Mouse (Mus musculus) MEL (cell line): ENCODE measurements around the gene Dolpp1. TPM values are rescaled to one million over a fixed set of nuclear protein-coding genes. Genes with fewer than 3 reads are reported as not detected.
A peak's percentile ranks its signal among the peaks of the same experiment; 100 is the strongest.

Experiments
- DNase-seq: peaks from one replicate; pipeline ENCODE4 v3.0.0; 2011; ENCODE audit warnings: low read depth, low spot score
- H3K27ac ChIP-seq: 2 replicates; pipeline ENCODE4 v1.5.1; 2012; ENCODE audit warnings: low read depth, mild to moderate bottlenecking, control low read depth, low read length, moderate library complexity; ENCODE audit not compliant: control insufficient read depth
- H3K27me3 ChIP-seq, 2 experiments: fragments of 150-350 bp in 1 of 2; sonication (generic) in 1 of 2; 2 replicates each; pipeline ENCODE4 v1.6.1; 2012; ENCODE audit warnings: low read length in 2 of 2, mild to moderate bottlenecking in 2 of 2, improper control_type of control experiment in 1 of 2, moderate library complexity in 1 of 2; ENCODE audit not compliant: insufficient read depth in 2 of 2, control insufficient read depth in 1 of 2
- H3K36me3 ChIP-seq, 2 experiments: 2 replicates each; pipeline ENCODE4 v1.6.1; 2012 to 2014; ENCODE audit warnings: low read length in 2 of 2, improper control_type of control experiment in 1 of 2, inconsistent platforms in 1 of 2, mild to moderate bottlenecking in 1 of 2; ENCODE audit not compliant: insufficient read depth in 2 of 2, control insufficient read depth in 1 of 2
- H3K4me1 ChIP-seq, 2 experiments: fragments of 150-350 bp in 1 of 2; sonication (generic) in 1 of 2; 2 replicates each; pipeline ENCODE4 v1.6.1; 2012; ENCODE audit warnings: low read length in 2 of 2, improper control_type of control experiment in 1 of 2, mild to moderate bottlenecking in 1 of 2; ENCODE audit not compliant: insufficient read depth in 2 of 2, control insufficient read depth in 1 of 2
- H3K4me3 ChIP-seq, 2 experiments: fragments of 150-350 bp in 1 of 2; sonication (generic) in 1 of 2; 2 replicates each; pipeline ENCODE4 v1.5.1; 2012; ENCODE audit warnings: low read depth in 2 of 2, low read length in 2 of 2, mild to moderate bottlenecking in 2 of 2, moderate library complexity in 2 of 2, control low read depth in 1 of 2, improper control_type of control experiment in 1 of 2; ENCODE audit not compliant: control insufficient read depth in 1 of 2, insufficient read depth in 1 of 2
- H3K79me2 ChIP-seq: 2 replicates; pipeline ENCODE4 v1.6.1; 2012; ENCODE audit warnings: mild to moderate bottlenecking, low read length, moderate library complexity; ENCODE audit not compliant: control insufficient read depth, poor library complexity, insufficient read depth
- H3K9ac ChIP-seq: 2 replicates; pipeline ENCODE4 v1.6.1; 2012; ENCODE audit warnings: low read depth, mild to moderate bottlenecking, control low read depth, low read length, moderate library complexity; ENCODE audit not compliant: control insufficient read depth, poor library complexity, severe bottlenecking
- H3K9me3 ChIP-seq: fragments of 150-350 bp; sonication (generic); replicated peaks from 2 replicates; pipeline ENCODE4 v1.6.1; 2012; ENCODE audit warnings: mild to moderate bottlenecking, low read length, improper control_type of control experiment, moderate library complexity; ENCODE audit not compliant: insufficient read depth
- BHLHE40 ChIP-seq: IDR thresholded peaks from 2 replicates; pipeline ENCODE4 v1.6.1; 2012; ENCODE audit warnings: low read depth, mild to moderate bottlenecking, inconsistent platforms, low read length, improper control_type of control experiment, borderline replicate concordance
- CHD1 ChIP-seq: IDR thresholded peaks from 2 replicates; pipeline ENCODE4 v1.6.1; 2012; ENCODE audit warnings: low read depth, mild to moderate bottlenecking, inconsistent platforms, low read length, improper control_type of control experiment
- CTCF ChIP-seq, 3 experiments: IDR thresholded peaks in 2 of 3; conservative IDR thresholded peaks in 1 of 3; 2 replicates each; pipeline ENCODE4 v1.5.1; 2011 to 2012; ENCODE audit warnings: low read length in 3 of 3, low read depth in 2 of 3, mild to moderate bottlenecking in 2 of 3, improper control_type of control experiment in 1 of 3, inconsistent platforms in 1 of 3, mixed read lengths in 1 of 3, moderate library complexity in 1 of 3; ENCODE audit not compliant: control insufficient read depth in 1 of 3, insufficient read depth in 1 of 3, poor library complexity in 1 of 3, severe bottlenecking in 1 of 3
- E2F4 ChIP-seq: IDR thresholded peaks from 2 replicates; pipeline ENCODE4 v1.6.1; 2011; ENCODE audit warnings: low read depth, low read length, improper control_type of control experiment, borderline replicate concordance
- ELF1 ChIP-seq: IDR thresholded peaks from 2 replicates; pipeline ENCODE4 v1.6.1; 2014; ENCODE audit warnings: low read depth, mild to moderate bottlenecking, inconsistent platforms, low read length, improper control_type of control experiment, moderate library complexity
- ETS1 ChIP-seq: IDR thresholded peaks from 2 replicates; pipeline ENCODE4 v1.6.1; 2012; ENCODE audit warnings: low read depth, mild to moderate bottlenecking, inconsistent platforms, low read length, improper control_type of control experiment, moderate library complexity
- KAT2A ChIP-seq: conservative IDR thresholded peaks from 2 replicates; pipeline ENCODE4 v1.6.1; 2012; ENCODE audit warnings: low read depth, low read length, improper control_type of control experiment, inconsistent platforms
- MAFK ChIP-seq: IDR thresholded peaks from 2 replicates; pipeline ENCODE4 v1.6.1; 2011; ENCODE audit warnings: low read depth, mild to moderate bottlenecking, low read length, improper control_type of control experiment, borderline replicate concordance
- MAX ChIP-seq: IDR thresholded peaks from 2 replicates; pipeline ENCODE4 v1.6.1; 2011; ENCODE audit warnings: low read length, improper control_type of control experiment
- MAZ ChIP-seq: IDR thresholded peaks from 2 replicates; pipeline ENCODE4 v1.6.1; 2012; ENCODE audit warnings: low read depth, mild to moderate bottlenecking, inconsistent platforms, low read length, improper control_type of control experiment
- MEF2A ChIP-seq: IDR thresholded peaks from 2 replicates; pipeline ENCODE4 v1.6.1; 2014; ENCODE audit warnings: low read depth, mild to moderate bottlenecking, inconsistent platforms, low read length, improper control_type of control experiment; ENCODE audit not compliant: poor library complexity, insufficient replicate concordance, severe bottlenecking; ENCODE audit errors: extremely low read depth
- MXI1 ChIP-seq: IDR thresholded peaks from 2 replicates; pipeline ENCODE4 v1.6.1; 2011; ENCODE audit warnings: mild to moderate bottlenecking, low read depth, low read length, improper control_type of control experiment
- MYC ChIP-seq: IDR thresholded peaks from 2 replicates; pipeline ENCODE4 v1.6.1; 2011; ENCODE audit warnings: low read depth, mild to moderate bottlenecking, low read length, improper control_type of control experiment, moderate library complexity
- NELFE ChIP-seq: IDR thresholded peaks from 2 replicates; pipeline ENCODE4 v1.6.1; 2011; ENCODE audit warnings: low read depth, low read length, improper control_type of control experiment
- POLR2A ChIP-seq, 2 experiments: IDR thresholded peaks; 2 replicates each; pipeline ENCODE4 v1.6.1; 2011 to 2012; ENCODE audit warnings: low read length in 2 of 2, mild to moderate bottlenecking in 2 of 2, control low read depth in 1 of 2, improper control_type of control experiment in 1 of 2, low read depth in 1 of 2, moderate library complexity in 1 of 2; ENCODE audit not compliant: control insufficient read depth in 1 of 2, insufficient read depth in 1 of 2, poor library complexity in 1 of 2
- SMC3 ChIP-seq: IDR thresholded peaks from 2 replicates; pipeline ENCODE4 v1.6.1; 2011; ENCODE audit warnings: low read depth, low read length, improper control_type of control experiment
- TAL1 ChIP-seq: IDR thresholded peaks from 2 replicates; pipeline ENCODE4 v1.6.1; 2012; ENCODE audit warnings: mild to moderate bottlenecking, inconsistent platforms, low read length, moderate library complexity, mixed read lengths
- USF2 ChIP-seq, 2 experiments: IDR thresholded peaks; 2 replicates each; pipeline ENCODE4 v1.6.1; 2011 to 2012; ENCODE audit warnings: improper control_type of control experiment in 2 of 2, low read length in 2 of 2, borderline replicate concordance in 1 of 2, inconsistent platforms in 1 of 2, low read depth in 1 of 2, mild to moderate bottlenecking in 1 of 2; ENCODE audit not compliant: insufficient read depth in 1 of 2
- ZC3H11A ChIP-seq: IDR thresholded peaks from 2 replicates; pipeline ENCODE4 v1.6.1; 2012; ENCODE audit warnings: low read depth, mild to moderate bottlenecking, inconsistent platforms, low read length, improper control_type of control experiment
- ZMIZ1 ChIP-seq: IDR thresholded peaks from 2 replicates; pipeline ENCODE4 v1.6.1; 2012; ENCODE audit warnings: low read depth, mild to moderate bottlenecking, inconsistent platforms, low read length, improper control_type of control experiment, moderate library complexity
- ZNF384 ChIP-seq: IDR thresholded peaks from 2 replicates; pipeline ENCODE4 v1.6.1; 2012; ENCODE audit warnings: low read depth, mild to moderate bottlenecking, inconsistent platforms, low read length, improper control_type of control experiment
- polyA plus RNA-seq, 2 experiments: library from polyadenylated mRNA; stranded (reverse) in 1 of 2; unstranded in 1 of 2; fragments of >175 nt in 1 of 2; fragments of >200 nt in 1 of 2; gene quantifications; 2 replicates each; pipeline versions ENCODE4 v1.2.1 to v1.2.4; 2012; ENCODE audit warnings: low replicate concordance in 2 of 2, low read depth in 1 of 2; ENCODE audit not compliant: insufficient read length in 2 of 2, insufficient read depth in 1 of 2, missing spikeins in 1 of 2
- total RNA-seq: library from RNA; depleted of rRNA; stranded (reverse); fragments of 300-350 nt; gene quantifications from 2 replicates; pipeline ENCODE4 v1.2.3, GENCODE M21; 2012

Dolpp1 gene
- total and polyA plus RNA-seq, 3 experiments = 28.0 to 37.5 TPM; not detected in 1

DNA sequence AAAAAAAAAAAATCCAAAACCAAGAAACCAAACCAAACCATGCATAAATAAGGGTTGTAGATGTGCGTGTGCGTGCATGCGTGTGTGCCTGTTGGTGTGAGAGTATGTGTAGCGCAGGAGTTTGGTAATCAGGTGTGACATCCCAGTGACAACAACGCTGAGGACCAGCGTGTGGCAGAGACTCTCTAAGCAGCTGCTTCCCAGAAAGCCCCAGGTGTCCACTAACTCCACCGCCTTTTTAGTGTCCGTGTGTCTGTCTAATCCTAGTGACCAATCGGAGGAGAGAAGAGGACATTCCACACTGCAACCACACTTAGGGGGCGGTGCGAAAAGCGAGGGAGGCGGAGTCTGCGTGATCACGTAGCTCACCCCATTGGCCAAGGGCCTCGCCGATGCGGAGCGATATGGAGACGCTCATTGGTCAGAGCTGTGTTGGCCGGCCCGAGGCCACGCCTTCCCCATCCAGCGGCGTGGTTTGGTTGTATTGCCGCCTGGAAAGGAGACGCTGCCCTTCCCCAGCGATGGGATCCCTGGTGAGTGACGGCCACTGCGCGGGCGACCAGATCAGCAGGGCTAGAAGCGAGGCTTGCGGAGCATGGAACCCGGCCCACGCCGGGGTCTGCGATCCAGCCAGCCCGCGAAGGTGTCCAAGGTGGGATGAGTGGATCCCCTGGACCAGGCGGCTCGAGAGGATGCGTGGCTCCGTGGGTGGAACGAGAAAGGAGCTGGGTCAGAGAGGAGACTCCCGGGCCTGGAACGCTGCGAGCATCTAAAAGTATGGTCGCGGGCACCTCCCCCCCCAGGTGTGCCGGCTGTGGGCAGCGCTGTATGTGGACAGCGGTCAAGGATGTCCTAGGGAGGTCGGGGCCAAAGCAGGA, 28.0 kb upstream of the Dolpp1 start, which contains the start of gene Miga2 (continued):
- TF ChIP-seq BHLHE40 (no peak), MAX (peak; percentile 73), ZMIZ1 (0 out of 2 replicates have a peak, but pooled peaks have one; percentile 66), CTCF (IDR thresholded peaks at IDR 0.05 in 2 of 3, conservative IDR thresholded peaks at IDR 0.05 in 1 of 3; ENCODE audit: control insufficient read depth in 1 of 3, insufficient read depth in 1 of 3, low read depth in 2 of 3, low read length in 3 of 3, poor library complexity in 1 of 3, severe bottlenecking in 1 of 3) (no peak), MYC (peak; percentile 67)

DNA sequence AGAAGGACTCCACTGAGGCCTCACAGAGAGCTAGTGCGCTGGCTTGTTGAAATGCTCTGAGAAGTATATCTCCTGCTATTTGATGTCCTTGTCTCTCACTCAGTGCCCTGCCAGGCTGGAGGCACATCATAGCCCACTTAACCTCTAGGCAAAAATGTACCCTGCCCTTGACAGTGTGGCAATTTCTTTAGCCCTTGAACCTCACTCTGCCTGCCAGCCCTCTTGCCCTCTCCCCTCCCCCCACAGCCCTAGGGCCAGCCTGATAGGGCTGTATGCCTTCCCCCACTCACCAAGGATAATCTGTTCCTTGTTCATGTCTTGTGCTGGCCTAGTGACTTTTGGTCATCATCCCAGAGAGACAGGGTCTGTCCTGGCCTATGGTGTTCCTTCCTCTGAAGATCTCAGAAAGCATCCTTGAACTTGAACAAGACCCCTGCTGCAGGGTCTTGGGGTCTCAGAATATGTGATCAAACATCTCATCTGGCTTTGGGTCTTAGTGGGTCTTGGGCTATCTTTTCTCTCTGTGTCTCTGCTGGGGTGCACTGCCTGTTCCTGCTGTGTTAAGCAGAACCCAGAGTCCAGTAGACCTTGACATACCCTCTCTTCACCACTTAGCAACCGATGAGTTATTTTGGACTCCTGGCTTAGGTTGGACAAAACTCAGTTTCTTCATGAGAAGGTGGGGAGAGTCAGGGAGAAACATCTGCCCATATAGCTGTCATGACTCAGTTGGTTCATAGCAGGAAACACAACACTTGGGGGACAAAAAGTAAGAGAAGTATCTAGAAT, 26.6 kb upstream of the Dolpp1 start:
- Histone ChIP-seq H3K9ac (no peak overlapping the region), H3K27me3 (no peaks in the 10 kb centered on the region), H3K4me1 (0 out of 4 replicates have a peak, but pooled peaks cover 0 to 2% of the 10 kb centered on the region in 2 experiments), H3K4me3 (peak overlapping the region in 1 of 2 experiments; percentile 23; a peak in 1 of 4 replicates), H3K36me3 (no peaks in the 10 kb centered on the region; a peak in 2 of 4 replicates), H3K27ac (no peak overlapping the region), H3K79me2 (peaks cover 15% of the 10 kb centered on the region), H3K9me3 (no peaks in the 10 kb centered on the region)
- no peak for TF ChIP-seq MYC
- no peak for TF ChIP-seq MAZ
- TF ChIP-seq MEF2A = no peak
- TF ChIP-seq BHLHE40 = no peak
- no peak for TF ChIP-seq E2F4
- TF ChIP-seq MXI1 = no peak
- no peak for TF ChIP-seq ZC3H11A
- no peak for TF ChIP-seq ELF1
- no peak for TF ChIP-seq USF2 (IDR thresholded peaks at IDR 0.05; ENCODE audit: borderline replicate concordance in 1 of 2, insufficient read depth in 1 of 2, low read depth in 1 of 2, low read length in 2 of 2)
- no peak for TF ChIP-seq MAFK
- no peak for TF ChIP-seq TAL1
- no peak for TF ChIP-seq ETS1
- no peak for TF ChIP-seq CHD1
- no peak for TF ChIP-seq SMC3
- TF ChIP-seq POLR2A (IDR thresholded peaks at IDR 0.05; ENCODE audit: control insufficient read depth in 1 of 2, insufficient read depth in 1 of 2, low read depth in 1 of 2, low read length in 2 of 2, poor library complexity in 1 of 2) = no peak
- TF ChIP-seq KAT2A = no peak
- no peak for TF ChIP-seq NELFE
- no peak for TF ChIP-seq ZNF384
- no peak for DNase-seq
